Mouse (Mus musculus) cerebellum, adult 2 months (tissue): ENCODE measurements around the gene Igfbp6.

ENCODE experiments used
- CTCF ChIP-seq: fragments of 200-500 bp; IDR thresholded peaks from 2 replicates; pipeline ENCODE4 v1.5.1; 2011; ENCODE audit warnings: low read depth, mild to moderate bottlenecking, control low read depth, low read length, moderate library complexity, borderline replicate concordance; ENCODE audit not compliant: insufficient read depth
- POLR2A ChIP-seq: fragments of 200-500 bp; IDR thresholded peaks from 2 replicates; pipeline ENCODE4 v1.6.1; 2011; ENCODE audit warnings: low read length, control low read depth, borderline replicate concordance; ENCODE audit not compliant: insufficient read depth

- TF ChIP-seq POLR2A: no peak
- TF ChIP-seq CTCF: no peak
These were observed 949 bp upstream of the Igfbp6 start for GRCm38 (mm10) chr15:102142914-102143912.
